Mouse (Mus musculus) heart, embryonic 11.5 days (tissue): Measurements from ENCODE around the gene Padi6. TPM values are rescaled to one million over a fixed set of nuclear protein-coding genes. Genes with fewer than 3 reads are reported as not detected.

Experiments
- ATAC-seq: fragments of 200-750 bp; cut with Nextera tagmentation; replicated peaks from 2 replicates; pipeline ENCODE4 v1.8.0; 2017; ENCODE audit warnings: moderate library complexity; ENCODE audit not compliant: insufficient number of reproducible peaks, low FRiP score, low TSS enrichment
- H3K27ac ChIP-seq: fragments of 300-500 bp; sonication (generic); 2 replicates; pipeline ENCODE4 v1.5.1; 2014; ENCODE audit warnings: mild to moderate bottlenecking, low read depth, low read length
- H3K27me3 ChIP-seq: fragments of 300-500 bp; sonication (generic); 2 replicates; pipeline ENCODE4 v1.6.1; 2014; ENCODE audit warnings: mild to moderate bottlenecking, low read length, mixed read lengths; ENCODE audit not compliant: control insufficient read depth, insufficient read depth
- H3K36me3 ChIP-seq: fragments of 300-500 bp; sonication (generic); 2 replicates; pipeline ENCODE4 v1.6.1; 2014; ENCODE audit warnings: mild to moderate bottlenecking, low read length, moderate library complexity, mixed read lengths; ENCODE audit not compliant: control insufficient read depth, insufficient read depth
- H3K4me1 ChIP-seq: fragments of 300-500 bp; sonication (generic); 2 replicates; pipeline ENCODE4 v1.6.1; 2014; ENCODE audit warnings: low read length; ENCODE audit not compliant: control insufficient read depth, insufficient read depth
- H3K4me2 ChIP-seq: fragments of 300-500 bp; sonication (generic); 2 replicates; pipeline ENCODE4 v1.6.1; 2014; ENCODE audit warnings: mild to moderate bottlenecking, moderate library complexity
- H3K4me3 ChIP-seq: fragments of 300-500 bp; sonication (generic); 2 replicates; pipeline ENCODE4 v1.5.1; 2014; ENCODE audit warnings: low read depth, low read length
- H3K9ac ChIP-seq: fragments of 300-500 bp; sonication (generic); 2 replicates; pipeline ENCODE4 v1.6.1; 2014; ENCODE audit warnings: mild to moderate bottlenecking, low read depth, low read length, moderate library complexity
- H3K9me3 ChIP-seq: fragments of 300-500 bp; sonication (generic); replicated peaks from 2 replicates; pipeline ENCODE4 v1.6.1; 2016; ENCODE audit warnings: low read length; ENCODE audit not compliant: control insufficient read depth
- WGBS: fragments of 180-500 bp; shearing (Covaris S2); extraction: QIAGEN DNeasy Blood & Tissue Kit; methylation state at CpG from one replicate; pipeline ENCODE4 v1.1.7; 2014; ENCODE audit not compliant: insufficient replicate concordance; 5-methylcytosine and 5-hydroxymethylcytosine counted together
- polyA plus RNA-seq: library from polyadenylated mRNA; unstranded; fragments of >200 nt; fragmentation: Nextera tagmentation; extraction: Ambion mirVana; gene quantifications from 2 replicates; pipeline ENCODE4 v1.2.1, GENCODE M21; 2014

Padi6 gene
- not detected in 2 replicates for polyA plus RNA-seq

GRCm38 (mm10) chr4:140742543-140742942, at the start of gene Padi6:
Gene Padi6 (minus strand): TSS chr4:140742643.
- peaks cover 9% of the 10 kb centered on the region for H3K4me1 ChIP-seq
- no peak within 1 kb of the TSS for H3K27ac ChIP-seq
- no peak within 1 kb of the TSS for H3K4me3 ChIP-seq
- H3K27me3 ChIP-seq: 0 out of 2 replicates have a peak, but pooled peaks cover 3% of the 10 kb centered on the region
- H3K9me3 ChIP-seq: no peaks in the 10 kb centered on the region
- ATAC-seq: no peak
- no peak within 1 kb of the TSS for H3K4me2 ChIP-seq
- H3K36me3 ChIP-seq: no peaks in the 10 kb centered on the region
- WGBS: 78% methylated on average over 2 of the region's 2 CpGs
- no peak within 1 kb of the TSS for H3K9ac ChIP-seq

GRCm38 (mm10) chr4:140791071-140791470, 48.6 kb upstream of the Padi6 start:
- Histone ChIP-seq H3K9me3 (no peaks in the 10 kb centered on the region), H3K4me2 (no peak overlapping the region), H3K9ac (no peak overlapping the region), H3K27me3 (no peaks in the 10 kb centered on the region), H3K4me3 (no peak overlapping the region), H3K27ac (no peak overlapping the region), H3K36me3 (no peaks in the 10 kb centered on the region), H3K4me1 (peaks cover 6% of the 10 kb centered on the region; the same call in 1 of the 2 replicates)
- no peak for ATAC-seq
- 76% methylated on average over 16 of the region's 16 CpGs for WGBS

GRCm38 (mm10) chr4:140789983-140790382, 47.5 kb upstream of the Padi6 start:
- no peak overlapping the region for H3K27ac ChIP-seq
- H3K9ac ChIP-seq: no peak overlapping the region
- H3K36me3 ChIP-seq: no peaks in the 10 kb centered on the region
- 86% methylated on average over 4 of the region's 4 CpGs for WGBS
- no peak overlapping the region for H3K4me2 ChIP-seq
- peaks cover 6% of the 10 kb centered on the region; the same call in 1 of the 2 replicates for H3K4me1 ChIP-seq
- no peak overlapping the region for H3K4me3 ChIP-seq
- no peaks in the 10 kb centered on the region for H3K9me3 ChIP-seq
- ATAC-seq: no peak
- H3K27me3 ChIP-seq: no peaks in the 10 kb centered on the region

GRCm38 (mm10) chr4:140788983-140789382, 46.5 kb upstream of the Padi6 start:
- H3K27me3 ChIP-seq: no peaks in the 10 kb centered on the region
- H3K4me2 ChIP-seq: no peak overlapping the region
- 47% methylated on average over 6 of the region's 6 CpGs for WGBS
- H3K9ac ChIP-seq: no peak overlapping the region
- ATAC-seq: no peak
- H3K36me3 ChIP-seq: no peaks in the 10 kb centered on the region
- no peak overlapping the region for H3K27ac ChIP-seq
- H3K4me3 ChIP-seq: no peak overlapping the region
- H3K4me1 ChIP-seq: peaks cover 6% of the 10 kb centered on the region; the same call in 1 of the 2 replicates
- no peaks in the 10 kb centered on the region for H3K9me3 ChIP-seq

GRCm38 (mm10) chr4:140788264-140788663, 45.8 kb upstream of the Padi6 start:
- no peaks in the 10 kb centered on the region for H3K27me3 ChIP-seq
- no peaks in the 10 kb centered on the region for H3K9me3 ChIP-seq
- H3K4me3 ChIP-seq: no peak overlapping the region
- no peak for ATAC-seq
- H3K4me1 ChIP-seq: peaks cover 6% of the 10 kb centered on the region; the same call in 1 of the 2 replicates
- WGBS: 74% methylated on average over 6 of the region's 6 CpGs
- H3K36me3 ChIP-seq: no peaks in the 10 kb centered on the region
- no peak overlapping the region for H3K27ac ChIP-seq
- no peak overlapping the region for H3K4me2 ChIP-seq
- H3K9ac ChIP-seq: no peak overlapping the region

GRCm38 (mm10) chr4:140787414-140787813, 45.0 kb upstream of the Padi6 start:
- ATAC-seq: no peak
- Histone ChIP-seq H3K36me3 (no peaks in the 10 kb centered on the region), H3K27ac (no peak overlapping the region)

GRCm38 (mm10) chr4:140785217-140785616, 42.8 kb upstream of the Padi6 start:
- Histone ChIP-seq H3K9me3 (no peaks in the 10 kb centered on the region), H3K27me3 (no peaks in the 10 kb centered on the region), H3K27ac (no peak overlapping the region), H3K4me2 (no peak overlapping the region), H3K4me1 (peaks cover 6% of the 10 kb centered on the region; the same call in 1 of the 2 replicates), H3K9ac (no peak overlapping the region), H3K36me3 (no peaks in the 10 kb centered on the region), H3K4me3 (no peak overlapping the region)
- WGBS: 82% methylated on average over 5 of the region's 5 CpGs
- no peak for ATAC-seq

More at GRCm38 (mm10) chr4:140787414-140787813, 45.0 kb upstream of the Padi6 start:
- Histone ChIP-seq H3K4me3 (no peak overlapping the region), H3K4me1 (peaks cover 6% of the 10 kb centered on the region; the same call in 1 of the 2 replicates), H3K4me2 (no peak overlapping the region), H3K9ac (no peak overlapping the region), H3K9me3 (no peaks in the 10 kb centered on the region), H3K27me3 (no peaks in the 10 kb centered on the region)
- WGBS: 63% methylated on average over 4 of the region's 4 CpGs

- whole genome bisulfite sequencing: 95% methylated on average over 9 of the region's 9 CpGs
- H3K27me3 ChIP-seq: no peaks in the 10 kb centered on the region
- no peak for ATAC-seq
- H3K4me2 ChIP-seq: no peak overlapping the region
- no peak overlapping the region for H3K9ac ChIP-seq
- H3K4me3 ChIP-seq: no peak overlapping the region
- no peaks in the 10 kb centered on the region; the same call in 1 of the 2 replicates for H3K4me1 ChIP-seq
- no peaks in the 10 kb centered on the region for H3K36me3 ChIP-seq
- no peak overlapping the region for H3K27ac ChIP-seq
- H3K9me3 ChIP-seq: no peaks in the 10 kb centered on the region
Observed at GRCm38 (mm10) chr4:140784292-140784945, 42.0 kb upstream of the Padi6 start.

GRCm38 (mm10) chr4:140782821-140783220, 40.4 kb upstream of the Padi6 start:
- WGBS: 77% methylated on average over 9 of the region's 9 CpGs
- Histone ChIP-seq H3K4me1 (no peaks in the 10 kb centered on the region; the same call in 1 of the 2 replicates), H3K9ac (no peak overlapping the region)

More at GRCm38 (mm10) chr4:140782821-140783220, 40.4 kb upstream of the Padi6 start:
- Histone ChIP-seq H3K9me3 (no peaks in the 10 kb centered on the region), H3K36me3 (no peaks in the 10 kb centered on the region), H3K27me3 (no peaks in the 10 kb centered on the region), H3K4me3 (no peak overlapping the region), H3K27ac (no peak overlapping the region), H3K4me2 (no peak overlapping the region)
- no peak for ATAC-seq
